Mouse (Mus musculus) cortical plate, adult 2 months (tissue): Measurements from ENCODE around the gene Sf3b6.
"Not testable (repeated sequence)": the region's sequence is repeated elsewhere in the genome, so short reads cannot be mapped to it uniquely, and the experiment has no call there.

Experiments used
- CTCF ChIP-seq: fragments of 200-500 bp; IDR thresholded peaks from 2 replicates; pipeline ENCODE4 v1.5.1; 2011; ENCODE audit warnings: mild to moderate bottlenecking, control low read depth, low read length; ENCODE audit not compliant: insufficient read depth; ENCODE audit errors: extremely low read depth
- POLR2A ChIP-seq: fragments of 200-500 bp; IDR thresholded peaks from 2 replicates; pipeline ENCODE4 v1.6.1; 2011; ENCODE audit warnings: mild to moderate bottlenecking, low read length, control low read depth; ENCODE audit not compliant: insufficient read depth; ENCODE audit errors: extremely low read depth

- not testable (repeated sequence) for TF ChIP-seq CTCF, POLR2A
Observed at GRCm38 (mm10) chr12:4788128-4788527, 29.2 kb upstream of the Sf3b6 start.
